Mouse (Mus musculus) kidney, postnatal 10 days (tissue): Measurements from ENCODE around the gene Pip4k2b.
"Not testable (repeated sequence)": the region's sequence is repeated elsewhere in the genome, so short reads cannot be mapped to it uniquely, and the experiment has no call there.

Source experiments
- DNase-seq: peaks from one replicate; pipeline ENCODE4 v3.0.0; 2021; ENCODE audit warnings: mixed read lengths

The Pip4k2b gene

GRCm38 (mm10) chr11:97748496-97748895 lies 4.0 kb upstream of the Pip4k2b start:
- DNase-seq = no peak

- peak; percentile 28 for DNase-seq
Observed at GRCm38 (mm10) chr11:97747773-97748172, 3.3 kb upstream of the Pip4k2b start.

- no peak for DNase-seq
Observed at GRCm38 (mm10) chr11:97745331-97745721, 822 bp upstream of the Pip4k2b start.

GRCm38 (mm10) chr11:97744718-97745330 lies 320 bp upstream of the Pip4k2b start:
- DNase-seq = peak; percentile 99

GRCm38 (mm10) chr11:97743423-97743822 lies 1.1 kb downstream of the Pip4k2b start:
- no peak for DNase-seq

- no peak for DNase-seq
Observed at GRCm38 (mm10) chr11:97742591-97742990, 1.9 kb downstream of the Pip4k2b start.

- no peak for DNase-seq
Observed at GRCm38 (mm10) chr11:97742157-97742556, 2.3 kb downstream of the Pip4k2b start.

- peak; percentile 74 for DNase-seq
Observed at GRCm38 (mm10) chr11:97740190-97740589, 4.3 kb downstream of the Pip4k2b start.

- DNase-seq = no peak
Observed at GRCm38 (mm10) chr11:97739155-97739554, 5.3 kb downstream of the Pip4k2b start.

- DNase-seq = no peak
Observed at GRCm38 (mm10) chr11:97738703-97739102, 5.8 kb downstream of the Pip4k2b start.

- no peak for DNase-seq
Observed at GRCm38 (mm10) chr11:97737600-97737999, 6.9 kb downstream of the Pip4k2b start.

- DNase-seq = no peak
Observed at GRCm38 (mm10) chr11:97736645-97737044, 7.9 kb downstream of the Pip4k2b start.

GRCm38 (mm10) chr11:97734810-97735209 lies 9.7 kb downstream of the Pip4k2b start:
- not testable (repeated sequence) for DNase-seq

GRCm38 (mm10) chr11:97733689-97734088 lies 10.8 kb downstream of the Pip4k2b start:
- DNase-seq = no peak

- no peak for DNase-seq
Observed at GRCm38 (mm10) chr11:97728730-97729129, 15.8 kb downstream of the Pip4k2b start.

- DNase-seq = no peak
Observed at GRCm38 (mm10) chr11:97728311-97728710, 16.2 kb downstream of the Pip4k2b start.

GRCm38 (mm10) chr11:97723709-97724108 lies 20.8 kb downstream of the Pip4k2b start:
- DNase-seq = peak; percentile 49

GRCm38 (mm10) chr11:97721338-97721737 lies 23.2 kb downstream of the Pip4k2b start:
- DNase-seq = no peak

- no peak for DNase-seq
Observed at GRCm38 (mm10) chr11:97719041-97719440, 25.5 kb downstream of the Pip4k2b start.

- DNase-seq = no peak
Observed at GRCm38 (mm10) chr11:97718281-97718860, 26.1 kb downstream of the Pip4k2b start.

- DNase-seq = no peak
Observed at GRCm38 (mm10) chr11:97717369-97718280, 26.9 kb downstream of the Pip4k2b start.

- DNase-seq = no peak
Observed at GRCm38 (mm10) chr11:97716021-97716420, 28.5 kb downstream of the Pip4k2b start.
